Mouse (Mus musculus) liver, adult 2 months (tissue): ENCODE data around the gene Dpy30.

Experiments used
- CTCF ChIP-seq: fragments of 200-500 bp; IDR thresholded peaks from 2 replicates; pipeline ENCODE4 v1.5.1; 2011; ENCODE audit warnings: low read depth, low read length, control low read depth
- POLR2A ChIP-seq: fragments of 200-500 bp; IDR thresholded peaks from 2 replicates; pipeline ENCODE4 v1.6.1; 2011; ENCODE audit warnings: low read length, control low read depth; ENCODE audit not compliant: insufficient read depth; ENCODE audit errors: extremely low read depth

DNA sequence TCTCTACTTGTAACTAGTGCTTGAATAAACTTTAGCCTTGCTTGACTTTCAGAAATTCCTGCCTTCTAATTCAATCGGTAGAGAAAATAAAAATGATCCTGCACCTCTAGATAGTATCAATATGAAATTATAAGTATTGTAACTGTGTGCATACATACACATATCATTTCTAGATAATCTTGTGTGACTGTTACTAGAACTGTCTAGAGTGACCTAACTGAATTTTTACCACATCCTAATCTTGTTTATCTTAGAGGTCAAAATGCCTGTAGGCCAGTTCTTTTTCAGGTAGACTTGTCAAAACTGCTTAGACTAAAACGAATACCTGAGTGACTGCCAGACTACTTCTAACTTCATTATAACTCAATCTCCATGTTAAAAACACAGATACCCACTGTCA lies 53.5 kb downstream of the Dpy30 start:
- no peak for TF ChIP-seq POLR2A
- no peak for TF ChIP-seq CTCF
